Mouse (Mus musculus): ENCODE data around the gene Gast. TPM values are rescaled to one million over a fixed set of nuclear protein-coding genes. Genes with fewer than 3 reads are reported as not detected.
A peak's percentile ranks its signal among the peaks of the same experiment; 100 is the strongest.
"Not testable (repeated sequence)": the region's sequence is repeated elsewhere in the genome, so short reads cannot be mapped to it uniquely, and the experiment has no call there.

The Gast gene
- total and polyA plus RNA-seq, 3 experiments, result not detected

DNA sequence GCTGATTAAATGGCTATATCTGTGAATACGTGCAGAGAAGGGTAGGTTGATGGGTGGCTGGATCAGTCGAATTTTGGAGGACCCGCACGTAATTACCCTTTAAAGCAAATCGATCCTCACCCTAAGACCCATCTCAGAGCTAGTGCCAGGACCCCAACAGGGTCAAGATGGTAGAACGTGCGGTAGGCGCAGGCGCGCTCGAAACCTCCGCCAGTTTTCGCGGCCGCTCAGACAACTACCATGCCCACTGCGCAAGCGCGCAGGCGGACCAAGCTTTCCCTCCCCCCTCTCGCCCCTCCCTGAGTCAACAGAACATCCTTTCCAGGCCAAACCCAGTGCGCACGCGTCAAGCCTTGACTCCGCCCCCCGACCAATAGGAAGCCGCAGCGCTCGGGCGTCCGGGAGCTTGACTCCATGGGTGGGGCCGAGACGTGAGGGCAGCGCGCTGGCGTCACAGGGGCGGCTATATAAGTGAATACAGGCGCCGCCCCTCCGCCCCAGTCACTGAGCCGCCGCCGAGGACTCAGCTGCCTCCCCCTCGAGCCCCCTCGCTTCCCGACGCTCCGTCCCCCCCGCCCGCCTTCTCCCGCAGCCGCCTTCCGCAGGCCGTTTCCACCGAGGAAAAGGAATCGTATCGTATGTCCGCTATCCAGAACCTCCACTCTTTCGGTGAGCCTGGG lies 14.6 kb upstream of the Gast start, which contains the start of gene Eif1:
Eif1 (plus strand) TSS at position 394 of the 680 bp plus-strand sequence.
- TF ChIP-seq POLR2AphosphoS5 (IDR thresholded peaks at IDR 0.05; ENCODE audit: insufficient replicate concordance, low read depth, low read length) (no peak), GATA1 (IDR thresholded peaks at IDR 0.05; ENCODE audit: borderline replicate concordance, low read length) (no peak), CTCF (IDR thresholded peaks at IDR 0.05; ENCODE audit: low read depth, low read length) (no peak), TAL1 (conservative IDR thresholded peaks at IDR 0.05; ENCODE audit: low read depth, low read length) (no peak), GATA2 (IDR thresholded peaks at IDR 0.05; ENCODE audit: borderline replicate concordance, low read depth, low read length) (no peak)
- ATAC-seq (ENCODE audit: extremely low read depth, insufficient number of reproducible peaks, low FRiP score, poor library complexity, severe bottlenecking), result peak; percentile 90
- peaks cover 21% of the 10 kb centered on the region for H3K36me3 ChIP-seq (replicated peaks)
- H3K27me3 ChIP-seq (ENCODE audit: insufficient read depth, low read length), result 0 out of 2 replicates have a peak, but pooled peaks cover 3% of the 10 kb centered on the region
- peak within 1 kb of the TSS; percentile 82 for H3K4me3 ChIP-seq (ENCODE audit: low read depth, low read length)
- peaks cover 34% of the 10 kb centered on the region for H3K4me1 ChIP-seq (ENCODE audit: insufficient read depth, low read depth, low read length)
- DNase-seq (ENCODE audit: low spot score), result peak; percentile 95
- no peaks in the 10 kb centered on the region for H3K9me3 ChIP-seq (replicated peaks)

DNA sequence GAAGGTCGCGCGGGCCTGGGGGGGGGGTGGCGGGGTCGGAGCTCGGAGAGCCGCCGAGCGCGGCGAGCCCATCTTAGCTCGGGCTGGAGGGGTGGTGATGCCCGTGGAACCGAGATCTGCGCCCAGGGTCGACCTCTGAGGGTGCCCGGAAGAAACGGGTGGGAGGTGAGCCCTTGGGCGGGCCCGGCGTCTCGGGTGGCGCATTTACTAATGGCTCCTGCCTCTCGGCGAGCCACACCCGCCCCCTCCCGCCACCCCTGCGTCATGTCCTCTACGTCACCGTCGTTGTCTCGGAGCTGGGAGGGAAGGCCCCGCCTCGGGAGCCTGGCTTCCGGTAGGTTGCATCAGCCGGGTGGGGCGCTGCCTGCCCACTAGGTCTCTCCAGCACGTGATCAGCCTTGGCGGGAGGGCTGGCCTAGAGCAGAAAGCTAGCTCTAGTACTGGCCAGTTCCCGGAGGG lies 14.0 kb upstream of the Gast start:
- H3K36me3 ChIP-seq (replicated peaks), result peaks cover 23% of the 10 kb centered on the region
- TF ChIP-seq GATA2 (IDR thresholded peaks at IDR 0.05; ENCODE audit: borderline replicate concordance, low read depth, low read length) (no peak), GATA1 (IDR thresholded peaks at IDR 0.05; ENCODE audit: borderline replicate concordance, low read length) (no peak), TAL1 (conservative IDR thresholded peaks at IDR 0.05; ENCODE audit: low read depth, low read length) (no peak), POLR2AphosphoS5 (IDR thresholded peaks at IDR 0.05; ENCODE audit: insufficient replicate concordance, low read depth, low read length) (peak; percentile 66; the same call in 1 of the 2 replicates), CTCF (IDR thresholded peaks at IDR 0.05; ENCODE audit: low read depth, low read length) (no peak)
- 0 out of 2 replicates have a peak, but pooled peaks cover 3% of the 10 kb centered on the region for H3K27me3 ChIP-seq (ENCODE audit: insufficient read depth, low read length)
- peak overlapping the region; percentile 82 for H3K4me3 ChIP-seq (ENCODE audit: low read depth, low read length)
- no peaks in the 10 kb centered on the region for H3K9me3 ChIP-seq (replicated peaks)
- peak; percentile 84 for ATAC-seq (ENCODE audit: extremely low read depth, insufficient number of reproducible peaks, low FRiP score, poor library complexity, severe bottlenecking)
- DNase-seq (ENCODE audit: low spot score), result peak; percentile 94
- peaks cover 34% of the 10 kb centered on the region for H3K4me1 ChIP-seq (ENCODE audit: insufficient read depth, low read depth, low read length)

DNA sequence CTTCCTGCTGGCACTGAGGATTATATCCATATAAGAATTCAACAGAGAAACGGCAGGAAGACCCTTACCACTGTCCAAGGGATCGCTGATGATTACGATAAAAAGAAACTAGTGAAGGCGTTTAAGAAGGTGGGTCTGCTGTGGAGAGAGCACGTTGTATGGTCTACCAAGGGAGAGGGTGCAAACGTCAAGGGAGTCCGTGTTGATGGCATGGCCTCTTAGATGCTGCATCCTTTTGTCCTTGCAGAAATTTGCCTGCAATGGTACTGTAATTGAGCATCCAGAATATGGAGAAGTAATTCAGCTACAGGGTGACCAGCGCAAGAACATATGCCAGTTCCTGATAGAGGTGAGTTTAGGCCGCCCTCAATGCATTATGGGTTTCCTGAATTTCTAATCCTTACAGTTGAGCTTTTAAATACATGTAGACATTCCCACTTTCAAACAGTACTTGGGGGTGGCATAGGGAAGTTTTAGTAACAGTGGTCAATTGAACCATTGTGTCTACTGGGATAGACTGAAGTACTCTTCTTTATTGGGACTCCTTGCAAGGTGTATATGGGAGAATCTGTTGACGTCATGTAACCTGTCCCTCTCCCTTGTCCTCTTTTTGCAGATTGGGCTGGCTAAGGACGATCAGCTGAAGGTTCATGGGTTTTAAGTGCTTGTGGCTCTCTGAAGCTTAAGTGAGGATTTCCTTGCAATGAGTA lies 13.4 kb upstream of the Gast start:
- peaks cover 23% of the 10 kb centered on the region for H3K36me3 ChIP-seq (replicated peaks)
- H3K4me3 ChIP-seq (ENCODE audit: low read depth, low read length), result peak overlapping the region; percentile 82
- not testable (repeated sequence) for ATAC-seq (ENCODE audit: extremely low read depth, insufficient number of reproducible peaks, low FRiP score, poor library complexity, severe bottlenecking); DNase-seq (ENCODE audit: low spot score); H3K9me3 ChIP-seq (replicated peaks); H3K27me3 ChIP-seq (ENCODE audit: insufficient read depth, low read length)
- H3K4me1 ChIP-seq (ENCODE audit: insufficient read depth, low read depth, low read length), result peaks cover 34% of the 10 kb centered on the region

DNA sequence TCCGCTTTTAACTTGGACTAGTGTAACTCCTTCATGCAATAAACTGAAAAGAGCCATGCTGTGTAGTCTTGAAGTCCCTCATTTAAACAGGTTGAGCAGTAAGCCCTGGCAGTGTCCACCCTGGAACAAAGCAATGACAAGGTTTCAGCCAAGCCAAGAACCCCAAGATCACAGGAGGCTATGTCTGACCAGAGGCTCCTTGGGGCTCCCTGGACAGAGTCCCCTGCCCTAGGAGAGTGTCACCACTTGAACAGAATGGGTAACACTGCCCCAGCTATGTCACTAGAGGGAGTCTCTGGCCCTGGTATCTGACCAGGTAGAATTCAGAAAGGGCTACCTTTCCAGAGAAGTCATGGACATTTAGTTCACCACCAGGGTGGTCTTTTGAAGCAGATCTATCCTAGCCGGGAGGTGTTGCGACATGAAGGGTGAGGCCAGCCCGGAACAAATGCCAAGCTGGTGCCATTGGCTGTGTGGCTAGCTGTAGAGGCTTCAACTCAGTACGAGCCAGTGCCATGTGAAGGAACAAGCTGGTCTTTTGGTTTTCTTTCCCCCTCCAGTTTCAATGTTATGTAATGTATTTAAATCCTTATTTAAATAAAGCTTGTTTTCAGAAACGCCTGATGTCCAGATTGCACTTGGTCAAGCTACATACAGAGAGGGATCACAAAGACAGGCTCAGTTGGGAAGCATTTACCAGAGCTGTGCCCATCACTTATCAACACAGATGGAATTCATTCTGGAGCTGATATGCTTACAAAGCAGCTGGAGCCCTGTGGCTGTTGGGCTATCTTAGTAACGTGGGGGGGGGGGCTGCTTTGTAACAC lies 12.5 kb upstream of the Gast start:
- peak overlapping the region; percentile 64 for H3K4me3 ChIP-seq (ENCODE audit: low read depth, low read length)
- H3K4me1 ChIP-seq (ENCODE audit: insufficient read depth, low read depth, low read length), result peaks cover 34% of the 10 kb centered on the region
- not testable (repeated sequence) for H3K9me3 ChIP-seq (replicated peaks); H3K27me3 ChIP-seq (ENCODE audit: insufficient read depth, low read length); ATAC-seq (ENCODE audit: extremely low read depth, insufficient number of reproducible peaks, low FRiP score, poor library complexity, severe bottlenecking); DNase-seq (ENCODE audit: low spot score)
- H3K36me3 ChIP-seq (replicated peaks), result peaks cover 23% of the 10 kb centered on the region

DNA sequence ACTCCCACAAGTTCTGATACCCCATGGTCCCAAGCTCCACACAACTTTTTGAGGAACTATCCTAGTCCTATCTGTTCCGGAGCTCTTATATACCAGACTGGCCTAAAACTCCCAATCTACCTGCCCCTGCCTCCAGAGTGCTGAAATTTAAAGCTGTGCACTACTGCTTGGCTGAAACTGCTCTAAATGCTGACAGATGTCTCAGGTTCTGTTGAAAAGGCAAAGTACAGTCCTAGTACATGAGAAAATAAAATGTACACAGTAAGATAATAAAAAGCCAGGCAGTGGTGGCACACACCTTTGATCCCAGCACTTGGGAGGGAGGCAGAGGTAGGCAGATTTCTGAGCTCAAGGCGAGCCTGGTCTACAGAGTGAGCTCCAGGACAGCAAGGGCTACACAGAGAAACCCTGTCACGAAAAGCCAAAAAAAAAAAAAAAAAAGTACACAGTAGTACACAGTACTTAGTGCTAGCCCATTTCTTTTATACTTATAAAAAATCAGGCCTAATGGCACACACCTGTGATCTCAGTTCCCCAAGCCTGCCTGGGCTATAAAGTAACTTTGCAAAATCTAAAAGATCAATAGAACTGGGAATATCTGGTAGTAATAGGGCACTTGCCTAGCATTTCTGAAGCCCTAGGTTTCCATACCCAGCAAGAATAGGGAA lies 11.5 kb upstream of the Gast start:
- Histone ChIP-seq H3K9me3 (replicated peaks) (no peaks in the 10 kb centered on the region), H3K4me3 (ENCODE audit: low read depth, low read length) (peak overlapping the region; percentile 16; the same call in 1 of the 2 replicates)
- DNase-seq (ENCODE audit: low spot score), result no peak

DNA sequence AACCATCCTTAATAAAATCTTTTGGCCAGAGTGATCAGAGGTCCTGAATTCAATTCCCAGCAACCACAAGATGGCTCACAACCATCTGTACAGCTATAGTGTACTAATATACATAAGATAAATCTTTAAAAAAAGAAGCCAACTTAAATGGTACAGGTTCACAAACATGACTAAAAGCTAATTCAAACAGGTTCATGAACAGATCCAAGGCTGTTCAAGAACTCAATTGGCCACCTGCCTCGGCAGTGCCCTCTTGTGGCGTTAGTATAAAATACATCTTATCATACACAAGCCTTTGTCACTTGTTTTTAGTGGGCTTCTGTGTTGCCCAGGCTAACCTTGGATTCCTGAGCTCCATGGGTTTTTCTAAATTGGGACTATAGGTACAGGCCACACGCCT lies 10.6 kb upstream of the Gast start:
- H3K27me3 ChIP-seq (ENCODE audit: insufficient read depth, low read length), result peaks cover 8% of the 10 kb centered on the region; the same call in 1 of the 2 replicates
- ATAC-seq (ENCODE audit: extremely low read depth, insufficient number of reproducible peaks, low FRiP score, poor library complexity, severe bottlenecking) (no peak), DNase-seq (ENCODE audit: low spot score) (peak; percentile 26)
- TF ChIP-seq GATA1 (IDR thresholded peaks at IDR 0.05; ENCODE audit: borderline replicate concordance, low read length), result no peak
- no peak; the same call in 1 of the 2 replicates for TF ChIP-seq POLR2AphosphoS5 (IDR thresholded peaks at IDR 0.05; ENCODE audit: insufficient replicate concordance, low read depth, low read length)
- TF ChIP-seq TAL1 (conservative IDR thresholded peaks at IDR 0.05; ENCODE audit: low read depth, low read length), result no peak
- TF ChIP-seq CTCF (IDR thresholded peaks at IDR 0.05; ENCODE audit: low read depth, low read length), result peak; percentile 63
- H3K36me3 ChIP-seq (replicated peaks), result peaks cover 23% of the 10 kb centered on the region
- H3K9me3 ChIP-seq (replicated peaks), result no peaks in the 10 kb centered on the region
- no peak overlapping the region for H3K4me3 ChIP-seq (ENCODE audit: low read depth, low read length)
- H3K4me1 ChIP-seq (ENCODE audit: insufficient read depth, low read depth, low read length), result peaks cover 20% of the 10 kb centered on the region

More for the DNA sequence above, 11.5 kb upstream of the Gast start:
- TF ChIP-seq POLR2AphosphoS5 (IDR thresholded peaks at IDR 0.05; ENCODE audit: insufficient replicate concordance, low read depth, low read length) (peak; percentile 42; the same call in 1 of the 2 replicates), TAL1 (conservative IDR thresholded peaks at IDR 0.05; ENCODE audit: low read depth, low read length) (no peak)
- ATAC-seq (ENCODE audit: extremely low read depth, insufficient number of reproducible peaks, low FRiP score, poor library complexity, severe bottlenecking), result no peak
- Histone ChIP-seq H3K4me1 (ENCODE audit: insufficient read depth, low read depth, low read length) (peaks cover 28% of the 10 kb centered on the region), H3K36me3 (replicated peaks) (peaks cover 23% of the 10 kb centered on the region), H3K27me3 (ENCODE audit: insufficient read depth, low read length) (0 out of 2 replicates have a peak, but pooled peaks cover 5% of the 10 kb centered on the region)

All from G1E (cell line).